Mouse (Mus musculus) spleen, postnatal 0 days (tissue): ENCODE measurements around the gene Crct1. TPM values are rescaled to one million over a fixed set of nuclear protein-coding genes. Genes with fewer than 3 reads are reported as not detected.

ENCODE experiments used
- polyA plus RNA-seq: library from polyadenylated mRNA; unstranded; fragments of >200 nt; fragmentation: Nextera tagmentation; extraction: Ambion mirVana; gene quantifications from 2 replicates; pipeline ENCODE4 v1.2.1, GENCODE M21; 2015

Gene Crct1
- 0.25 TPM in 1 of 2 replicates, not detected in the other for polyA plus RNA-seq

GRCm38 (mm10) chr3:93015460-93016104 is at the start of gene Crct1:
TSS of gene Crct1 (minus strand) at chr3:93015687.

GRCm38 (mm10) chr3:93018960-93019359 is 3.5 kb upstream of the Crct1 start, which contains the start of gene Lce1m:
TSS of gene Lce1m (minus strand) at chr3:93019060.

DNA sequence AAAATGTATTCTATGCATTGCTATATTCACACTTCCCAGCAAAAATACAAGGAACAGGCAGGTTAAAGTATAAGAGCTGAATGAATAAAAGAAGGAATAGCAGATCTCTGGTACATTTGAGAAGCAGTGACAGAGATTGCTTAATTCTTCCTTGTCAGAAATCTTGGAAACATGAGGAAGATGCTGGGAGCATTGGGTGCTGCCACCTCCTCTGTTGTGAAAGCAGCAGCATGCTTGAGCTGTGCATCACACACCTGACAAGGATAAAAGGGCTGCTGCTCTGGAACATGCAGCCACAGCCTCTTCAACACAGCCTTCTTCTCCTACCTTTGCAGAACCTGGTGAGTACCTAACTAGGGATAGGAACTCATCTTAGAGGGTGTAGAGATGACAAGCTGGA is 23.6 kb downstream of the Crct1 start, which contains the start of gene Lce3f:
Gene Lce3f, plus strand, starts transcription at position 301 of the 400 bp plus-strand sequence.

GRCm38 (mm10) chr3:92966761-92967160 is 48.7 kb downstream of the Crct1 start, which contains the start of gene Lce3e:
TSS of gene Lce3e (plus strand) at chr3:92967061.

Other genes starting within 250 kb of the Crct1 start
- not detected in 2 replicates for gene Lce1i, start 236.8 kb downstream of the Crct1 start, polyA plus RNA-seq
- not detected in 2 replicates for gene Lce1j, start 225.2 kb downstream of the Crct1 start, polyA plus RNA-seq
- not detected in 2 replicates for gene Lce1k, start 207.8 kb downstream of the Crct1 start, polyA plus RNA-seq
- gene Kprp, start 188.4 kb downstream of the Crct1 start, polyA plus RNA-seq = not detected in 2 replicates
- gene Lce1l, start 164.4 kb downstream of the Crct1 start, polyA plus RNA-seq = not detected in 2 replicates
- gene 2310050C09Rik, start 145.5 kb downstream of the Crct1 start, polyA plus RNA-seq = not detected in 2 replicates
- gene Lce3a, start 89.5 kb downstream of the Crct1 start, polyA plus RNA-seq = not detected in 2 replicates
- not detected in 2 replicates for gene Lce3b, start 82.7 kb downstream of the Crct1 start, polyA plus RNA-seq
- not detected in 2 replicates for gene Lce3c, start 71.2 kb downstream of the Crct1 start, polyA plus RNA-seq
- gene Lce3d, start 58.3 kb downstream of the Crct1 start, polyA plus RNA-seq = not detected in 2 replicates
- not detected in 2 replicates for gene Lce3e, start 48.6 kb downstream of the Crct1 start, polyA plus RNA-seq
- not detected in 2 replicates for gene Lce3f, start 23.5 kb downstream of the Crct1 start, polyA plus RNA-seq
- gene Lce1m, start 3.4 kb upstream of the Crct1 start, polyA plus RNA-seq = not detected in 2 replicates
- gene Gm4858, start 53.1 kb upstream of the Crct1 start, polyA plus RNA-seq = not detected in 2 replicates
- gene Crnn, start 129.1 kb upstream of the Crct1 start, polyA plus RNA-seq = not detected in 2 replicates
- gene Flg2, start 181.6 kb upstream of the Crct1 start, polyA plus RNA-seq = not detected in 2 replicates